Mouse (Mus musculus) 3134 (cell line): ENCODE results near the gene Mbd3.
A peak's percentile ranks its signal among the peaks of the same experiment; 100 is the strongest.

ENCODE experiments used
- DNase-seq: peaks from one replicate; pipeline ENCODE4 v3.0.0-alpha.2; 2011; ENCODE audit warnings: low spot score; ENCODE audit not compliant: insufficient read length; ENCODE audit errors: extremely low read depth

Mbd3 gene

DNA sequence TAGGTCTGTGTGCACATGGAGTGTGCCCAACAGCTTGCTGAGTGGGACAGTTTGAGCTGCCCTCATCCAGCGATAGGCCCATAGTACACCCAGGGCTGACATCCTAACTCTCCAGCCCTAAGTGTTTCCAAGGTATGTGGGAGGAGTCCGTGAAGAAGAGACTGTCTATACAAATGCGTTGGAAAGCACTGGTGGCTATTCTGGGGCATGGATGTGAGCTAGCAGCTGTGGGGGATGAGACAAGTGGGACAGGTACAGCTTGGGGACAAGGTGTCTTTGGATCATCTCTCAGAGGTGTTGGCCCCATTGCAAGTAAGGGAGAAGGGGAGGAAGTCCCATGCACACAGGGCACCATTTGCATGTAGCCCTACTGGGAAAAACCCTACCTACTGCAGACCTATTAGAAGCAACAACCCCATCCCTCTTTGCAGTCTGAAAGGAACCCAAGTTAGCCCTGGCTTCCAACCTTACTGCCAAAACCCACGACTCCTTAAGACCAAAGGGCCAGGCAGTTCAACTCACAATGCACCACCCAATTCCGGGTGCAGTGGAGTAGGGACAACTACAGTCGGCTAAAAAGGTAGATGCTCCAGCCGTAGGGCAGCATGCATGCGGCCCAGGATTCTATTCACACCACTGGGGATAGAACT is 1.7 kb downstream of the Mbd3 start:
- DNase-seq, result no peak

- DNase-seq, result no peak
Observed at GRCm38 (mm10) chr10:80396822-80397523, 2.4 kb downstream of the Mbd3 start.

DNA sequence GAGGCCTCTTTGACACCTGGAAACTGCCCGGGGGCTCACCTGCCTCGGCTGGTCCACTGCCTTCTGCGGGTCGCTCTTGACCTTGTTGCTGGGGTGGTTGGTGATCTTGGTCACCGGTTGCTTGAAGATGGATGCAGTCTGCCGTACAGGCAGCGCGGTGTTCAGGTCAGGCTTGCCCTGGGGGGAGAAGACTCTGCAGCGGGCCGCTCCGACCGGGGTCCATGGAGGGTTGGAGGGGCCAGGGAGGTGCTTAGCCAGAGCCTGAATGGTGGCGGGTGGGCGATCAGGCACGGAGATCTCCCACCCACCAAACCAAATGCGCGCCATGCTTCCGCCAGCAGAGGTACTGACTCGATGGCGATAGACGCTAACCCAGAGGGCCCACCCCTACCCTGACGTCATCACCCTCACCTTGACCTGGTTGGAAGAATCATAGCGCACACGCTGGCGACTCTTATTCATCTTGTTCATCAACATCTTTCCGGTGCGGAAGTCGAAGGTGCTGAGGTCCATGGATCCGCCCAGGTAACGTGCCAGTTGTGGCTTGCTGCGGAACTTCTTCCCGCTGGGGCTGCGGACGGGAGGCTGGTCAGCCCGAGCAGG is 4.2 kb downstream of the Mbd3 start:
- DNase-seq, result no peak

DNA sequence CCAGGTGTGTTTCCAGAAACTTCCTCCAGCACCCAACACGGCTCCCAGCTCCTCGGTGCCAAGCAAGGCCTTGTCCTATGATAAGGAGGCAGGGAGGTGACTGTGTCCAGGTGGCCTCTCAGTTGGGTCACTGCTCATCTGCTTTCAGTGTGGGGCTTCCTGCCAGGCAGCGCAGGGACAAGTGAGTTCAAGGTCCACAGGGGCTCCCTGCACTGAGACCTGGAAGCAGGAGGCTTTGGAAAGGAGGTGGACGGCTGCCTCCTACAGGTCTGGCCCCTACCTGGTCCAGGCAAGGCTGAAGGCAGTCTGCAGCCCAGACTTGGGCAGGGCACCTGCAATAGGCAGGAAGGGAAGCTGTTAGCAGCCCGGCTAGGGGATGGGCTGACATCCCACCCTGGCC is 6.7 kb downstream of the Mbd3 start:
- DNase-seq, result no peak

- DNase-seq, result no peak
Observed at GRCm38 (mm10) chr10:80390697-80391096, 8.7 kb downstream of the Mbd3 start.

DNA sequence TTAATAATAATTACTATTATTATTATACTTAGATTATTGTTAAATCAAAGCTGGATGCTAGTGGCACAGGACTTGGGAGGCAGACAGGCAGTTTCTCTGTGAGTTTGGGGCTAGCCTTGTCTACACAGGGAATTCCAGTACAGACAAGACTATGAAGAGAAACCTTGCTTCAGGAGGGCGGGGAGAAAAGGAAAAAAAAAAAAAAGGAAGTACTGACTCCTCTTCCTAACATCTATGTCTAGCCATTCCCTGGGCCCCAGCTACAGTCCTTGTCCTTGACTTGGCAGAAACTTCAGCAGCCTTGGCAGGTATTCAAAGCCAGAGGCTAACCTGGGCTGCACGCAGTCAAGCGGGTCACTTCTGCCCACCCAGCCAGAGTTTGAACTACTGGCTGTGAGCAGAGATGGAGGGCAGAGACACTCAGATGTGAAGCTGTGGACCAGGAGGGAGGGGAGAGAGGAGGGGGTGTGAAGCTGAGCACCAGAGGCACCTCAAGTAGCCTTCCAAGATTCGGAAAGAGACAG is 10.1 kb downstream of the Mbd3 start:
- DNase-seq, result no peak

- no peak for DNase-seq
Observed at GRCm38 (mm10) chr10:80388731-80389130, 10.6 kb downstream of the Mbd3 start.

DNA sequence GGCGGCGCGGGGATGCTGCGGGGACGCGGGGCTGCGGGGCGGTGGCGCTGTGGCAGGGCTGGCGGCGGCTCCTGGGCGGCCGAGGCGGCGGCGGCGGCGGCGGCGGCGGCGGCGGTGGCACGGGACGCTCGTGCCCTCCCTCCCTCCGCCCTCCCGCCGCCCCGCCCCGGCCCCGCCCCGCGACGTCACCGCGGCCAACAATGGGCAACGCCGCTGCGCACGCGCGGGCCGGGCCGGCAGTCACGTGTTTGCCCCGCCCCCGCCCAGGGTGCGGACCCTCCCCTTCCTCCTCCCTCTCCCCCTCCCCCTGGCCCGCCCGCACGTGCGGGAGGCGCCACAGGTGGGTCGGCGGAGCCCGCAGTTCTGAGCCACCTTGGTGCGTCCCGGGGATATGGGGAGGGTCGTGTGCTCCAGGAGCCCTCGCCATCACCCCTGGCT is 11.8 kb downstream of the Mbd3 start, which contains the start of gene Mex3d:
Gene Mex3d, minus strand, starts transcription at position 138 of the 438 bp plus-strand sequence.
- DNase-seq, result peak; percentile 78

GRCm38 (mm10) chr10:80386735-80387471 is 12.4 kb downstream of the Mbd3 start:
- DNase-seq, result no peak

DNA sequence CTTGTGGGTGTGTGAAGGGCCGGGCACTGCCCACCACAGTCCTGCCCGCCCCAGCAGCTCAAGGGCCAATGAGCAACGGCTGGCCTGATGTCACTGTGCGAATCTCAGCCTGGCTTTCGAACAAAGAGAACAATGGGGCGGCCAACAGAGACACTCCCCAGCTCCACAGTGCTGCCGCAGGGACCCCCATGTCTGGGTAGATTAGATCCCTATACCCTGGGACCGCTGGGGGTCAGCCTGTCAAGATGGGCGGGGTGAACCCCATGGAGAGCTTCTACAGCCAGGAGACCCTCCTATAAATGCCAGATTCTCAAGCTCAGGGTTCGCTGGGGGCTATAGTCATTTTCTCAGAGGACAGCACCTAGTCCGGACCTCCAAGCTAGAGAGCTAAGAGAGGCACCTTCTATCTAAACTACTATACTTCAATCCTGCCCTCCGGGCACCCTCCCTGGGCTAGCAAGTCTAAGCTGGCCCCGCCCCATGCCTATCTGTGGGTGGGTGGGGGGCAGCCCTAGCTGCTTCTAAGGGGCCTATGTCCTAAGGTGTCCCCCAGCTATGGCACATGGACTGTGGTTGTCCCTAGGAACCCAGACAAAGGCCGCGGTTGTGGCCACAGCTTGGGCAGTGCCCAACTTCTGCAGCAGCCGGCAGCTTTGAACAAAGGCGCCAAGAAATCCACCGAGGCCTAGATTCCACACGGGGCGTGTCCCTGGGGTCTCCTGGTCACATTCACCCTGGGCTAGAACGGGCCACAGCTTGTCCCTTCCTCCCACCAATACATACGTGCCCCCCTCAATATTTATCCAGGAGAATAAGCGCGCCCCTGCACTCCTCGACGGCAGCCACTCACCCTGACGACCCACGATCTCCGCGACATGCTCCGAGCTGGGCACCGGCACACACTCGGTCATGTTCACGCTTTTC is 13.3 kb downstream of the Mbd3 start:
- peak; percentile 73 for DNase-seq

GRCm38 (mm10) chr10:80385310-80385709 is 14.0 kb downstream of the Mbd3 start:
- no peak for DNase-seq

DNA sequence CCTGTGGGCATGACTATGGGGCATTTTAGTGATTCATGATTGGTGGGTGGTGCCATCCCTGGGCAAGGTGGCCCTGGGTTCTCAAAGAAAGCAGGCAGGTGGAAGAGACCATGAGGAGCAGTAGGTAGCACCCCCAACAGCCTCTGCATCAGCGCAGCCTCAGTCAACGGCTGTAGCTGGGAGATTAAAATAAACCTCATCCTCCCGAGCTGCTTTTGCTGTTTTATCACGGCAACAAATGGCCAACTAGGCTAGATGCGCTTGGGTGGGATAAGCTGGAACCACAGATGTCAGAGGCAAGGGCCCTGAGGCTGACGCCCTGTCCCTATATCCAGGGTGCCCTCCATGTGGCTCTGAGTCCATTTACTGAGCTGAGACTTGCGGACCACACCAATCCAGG is 14.6 kb downstream of the Mbd3 start:
- no peak for DNase-seq

DNA sequence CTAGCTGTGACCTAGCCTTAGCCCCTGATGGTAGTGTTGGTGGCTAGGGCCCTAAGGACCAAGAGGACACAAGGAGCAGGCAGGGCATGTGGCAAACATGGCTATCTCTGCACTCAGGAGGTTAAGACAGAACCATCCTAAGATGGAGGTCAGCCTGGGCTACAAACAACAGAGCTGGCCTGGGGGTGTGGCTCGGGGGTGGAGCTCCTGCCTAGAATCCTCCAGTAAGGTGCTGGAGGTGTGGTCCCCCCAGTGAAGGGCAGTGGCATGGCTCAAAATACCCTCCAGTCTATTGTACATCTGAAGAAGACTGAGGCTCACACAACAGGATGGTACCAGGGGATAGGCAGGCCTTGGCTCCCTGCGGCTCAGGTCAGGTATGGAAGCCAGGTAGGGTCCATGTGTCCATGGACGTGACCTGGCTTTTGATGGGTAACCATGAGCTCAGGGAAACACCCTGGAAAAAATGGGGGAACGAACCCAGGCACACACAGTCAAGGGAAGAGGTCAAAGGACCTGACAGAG is 15.2 kb downstream of the Mbd3 start:
- DNase-seq, result no peak

GRCm38 (mm10) chr10:80383431-80383830 is 15.9 kb downstream of the Mbd3 start:
- no peak for DNase-seq

- DNase-seq, result no peak
Observed at GRCm38 (mm10) chr10:80382641-80383365, 16.5 kb downstream of the Mbd3 start.

- no peak for DNase-seq
Observed at GRCm38 (mm10) chr10:80377716-80378115, 21.6 kb downstream of the Mbd3 start.

- DNase-seq, result peak; percentile 55
Observed at GRCm38 (mm10) chr10:80376160-80376559, 23.2 kb downstream of the Mbd3 start.

GRCm38 (mm10) chr10:80374063-80374462 is 25.3 kb downstream of the Mbd3 start:
- no peak for DNase-seq

DNA sequence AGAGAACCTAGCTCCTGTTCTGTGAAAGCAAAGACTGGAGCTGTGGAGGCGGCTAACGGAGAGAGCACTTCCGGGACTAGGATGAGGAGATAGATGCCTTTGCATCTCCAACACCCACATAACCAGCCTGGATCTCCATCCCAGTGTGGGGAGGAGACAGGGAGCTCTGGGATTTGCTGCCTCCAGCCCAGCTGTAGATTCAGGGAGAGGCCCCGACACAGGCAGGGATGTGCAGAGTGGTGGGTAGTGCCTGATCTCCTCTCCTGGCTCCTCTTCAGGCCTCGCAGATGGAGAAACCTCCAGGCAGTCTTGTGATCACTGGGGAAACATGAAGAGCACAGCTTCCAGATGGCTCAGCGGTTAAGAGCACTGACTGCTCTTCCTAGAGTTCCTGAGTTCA is 26.6 kb downstream of the Mbd3 start:
- DNase-seq, result no peak
